Mouse (Mus musculus) CH12.LX (cell line): ENCODE measurements at regions not wholly inside any gene's neighbourhood (a gene's known extent, or its start where the extent isn't known, plus 50 kb on each side); places are given as distances from the start of the nearest gene placed in this dataset.

Experiments
- CTCF ChIP-seq, 2 experiments: IDR thresholded peaks in 1 of 2; conservative IDR thresholded peaks in 1 of 2; 2 replicates each; pipeline ENCODE4 v1.5.1; 2011 to 2012; ENCODE audit warnings: low read depth in 2 of 2, low read length in 2 of 2, improper control_type of control experiment in 1 of 2, inconsistent platforms in 1 of 2, mild to moderate bottlenecking in 1 of 2, moderate library complexity in 1 of 2
- JUND ChIP-seq: conservative IDR thresholded peaks from 2 replicates; pipeline ENCODE4 v1.6.1; 2011; ENCODE audit warnings: low read depth, low read length, improper control_type of control experiment
- MAX ChIP-seq: IDR thresholded peaks from 2 replicates; pipeline ENCODE4 v1.6.1; 2011; ENCODE audit warnings: low read length, improper control_type of control experiment
- POLR2A ChIP-seq: IDR thresholded peaks from 2 replicates; pipeline ENCODE4 v1.6.1; 2011; ENCODE audit warnings: low read depth, mild to moderate bottlenecking, improper control_type of control experiment, low read length
- ZNF384 ChIP-seq: IDR thresholded peaks from 2 replicates; pipeline ENCODE4 v1.6.1; 2012; ENCODE audit warnings: low read depth, low read length, improper control_type of control experiment, inconsistent platforms

DNA sequence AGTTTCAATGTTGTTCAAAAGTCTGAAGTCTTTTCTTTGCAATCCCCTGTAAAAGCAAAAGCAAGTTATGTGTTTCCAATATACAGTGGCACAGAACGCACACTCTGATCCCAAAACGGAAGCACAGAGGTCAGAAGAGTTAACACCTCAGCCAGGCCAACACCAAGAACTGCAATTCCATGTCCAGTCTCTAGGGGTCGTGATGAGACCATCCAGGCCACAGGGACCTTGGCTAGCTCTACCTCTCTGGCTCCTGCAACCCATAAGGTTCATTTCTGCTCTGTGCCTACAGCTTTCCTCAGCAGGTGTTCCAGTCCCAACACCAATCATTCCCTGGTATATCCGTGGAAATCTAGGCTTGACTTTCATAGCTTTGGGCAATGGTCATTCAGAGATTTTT, 243.6 kb downstream of the Drd1 start:
- TF ChIP-seq ZNF384: no peak
- TF ChIP-seq JUND: no peak
- no peak for TF ChIP-seq POLR2A
- TF ChIP-seq MAX: no peak
- peak; percentile 72 to 87 for TF ChIP-seq CTCF (conservative IDR thresholded peaks at IDR 0.05 in 1 of 2, IDR thresholded peaks at IDR 0.05 in 1 of 2; ENCODE audit: low read depth in 2 of 2, low read length in 2 of 2)
